Mouse (Mus musculus): ENCODE data around the gene Boc. TPM values are rescaled to one million over a fixed set of nuclear protein-coding genes. Genes with fewer than 3 reads are reported as not detected.
A peak's percentile ranks its signal among the peaks of the same experiment; 100 is the strongest.

Gene Boc
- polyA plus RNA-seq, 2 experiments, result 0.15 to 0.27 TPM

DNA sequence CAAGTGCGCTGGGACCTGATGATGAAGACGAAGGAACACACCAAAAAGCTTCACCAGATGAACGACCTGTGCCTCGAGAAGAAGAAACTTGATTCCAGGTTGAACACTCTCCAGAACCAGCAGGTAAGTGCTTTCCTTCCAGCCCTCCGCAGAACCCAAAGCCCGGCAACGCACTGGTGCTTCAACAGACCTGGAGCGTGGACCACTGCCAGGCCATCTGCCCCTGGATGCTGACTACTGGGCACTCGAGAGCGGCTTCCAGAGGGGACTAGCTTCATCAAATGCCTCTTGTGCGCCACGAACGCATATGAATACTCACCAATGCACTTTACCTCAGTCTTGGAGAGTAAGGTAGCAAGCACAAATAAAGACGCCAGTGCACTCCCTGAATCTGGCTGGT, 78.8 kb downstream of the Boc start:
- no peaks in the 10 kb centered on the region for H3K4me1 ChIP-seq (replicated peaks; ENCODE audit: control insufficient read depth in 2 of 2, insufficient read depth in 2 of 2, low read length in 1 of 2)
- no peaks in the 10 kb centered on the region for H3K36me3 ChIP-seq (replicated peaks; ENCODE audit: control insufficient read depth, insufficient read depth, low read depth)
- no peak overlapping the region for H3K9ac ChIP-seq (replicated peaks)
- H3K9me3 ChIP-seq (ENCODE audit: control insufficient read depth, low read length), result no peaks in the 10 kb centered on the region
- ATAC-seq (ENCODE audit: insufficient read depth), result no peak
- no peak for DNase-seq (ENCODE audit: low read depth in 3 of 3, low spot score in 3 of 3)
- H3K4me3 ChIP-seq (ENCODE audit: insufficient read depth in 1 of 2, low read depth in 2 of 2, low read length in 2 of 2), result no peak overlapping the region
- H3K4me2 ChIP-seq (ENCODE audit: low read depth), result no peak overlapping the region
- 73% methylated on average over 14 of the region's 14 CpGs for WGBS (ENCODE audit: insufficient replicate concordance)
- TF ChIP-seq EP300 (IDR thresholded peaks at IDR 0.05; ENCODE audit: low read depth) (no peak), CTCF (IDR thresholded peaks at IDR 0.05; ENCODE audit: low read depth) (no peak)
- H3K27ac ChIP-seq, result no peak overlapping the region
- H3K27me3 ChIP-seq (ENCODE audit: control insufficient read depth, insufficient read depth, low read length), result no peaks in the 10 kb centered on the region

DNA sequence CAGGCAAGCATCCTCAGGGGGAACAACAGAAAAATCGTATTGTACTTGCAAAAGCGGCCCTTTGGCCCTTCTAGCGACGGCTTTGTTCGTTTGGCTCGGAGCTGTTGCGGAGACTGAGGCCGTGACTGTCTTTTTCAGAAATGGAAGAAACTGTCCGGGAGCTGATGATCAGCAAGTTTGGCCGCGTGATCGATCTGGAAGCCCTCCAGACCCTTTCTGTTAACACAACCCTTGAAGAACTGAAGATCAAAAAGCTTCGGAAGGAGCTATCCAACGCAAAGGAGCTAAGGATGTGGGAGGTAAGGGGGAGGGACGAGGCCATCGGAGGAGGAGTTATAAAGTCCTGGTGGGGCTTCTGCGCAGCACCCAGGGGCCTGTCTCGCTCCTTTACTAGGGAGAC, 79.9 kb downstream of the Boc start:
- H3K4me2 ChIP-seq (ENCODE audit: low read depth), result no peak overlapping the region
- no peak for TF ChIP-seq EP300 (IDR thresholded peaks at IDR 0.05; ENCODE audit: low read depth)
- no peak for TF ChIP-seq CTCF (IDR thresholded peaks at IDR 0.05; ENCODE audit: low read depth)
- no peaks in the 10 kb centered on the region for H3K36me3 ChIP-seq (replicated peaks; ENCODE audit: control insufficient read depth, insufficient read depth, low read depth)
- H3K9me3 ChIP-seq (ENCODE audit: control insufficient read depth, low read length), result no peaks in the 10 kb centered on the region
- H3K27ac ChIP-seq, result no peak overlapping the region
- WGBS (ENCODE audit: insufficient replicate concordance), result 36% methylated on average over 18 of the region's 18 CpGs
- ATAC-seq (ENCODE audit: insufficient read depth), result no peak
- no peak for DNase-seq (ENCODE audit: low read depth in 3 of 3, low spot score in 3 of 3)
- no peak overlapping the region for H3K4me3 ChIP-seq (ENCODE audit: insufficient read depth in 1 of 2, low read depth in 2 of 2, low read length in 2 of 2)
- H3K27me3 ChIP-seq (ENCODE audit: control insufficient read depth, insufficient read depth, low read length), result no peaks in the 10 kb centered on the region
- no peaks in the 10 kb centered on the region for H3K4me1 ChIP-seq (replicated peaks; ENCODE audit: control insufficient read depth in 2 of 2, insufficient read depth in 2 of 2, low read length in 1 of 2)
- no peak overlapping the region for H3K9ac ChIP-seq (replicated peaks)

DNA sequence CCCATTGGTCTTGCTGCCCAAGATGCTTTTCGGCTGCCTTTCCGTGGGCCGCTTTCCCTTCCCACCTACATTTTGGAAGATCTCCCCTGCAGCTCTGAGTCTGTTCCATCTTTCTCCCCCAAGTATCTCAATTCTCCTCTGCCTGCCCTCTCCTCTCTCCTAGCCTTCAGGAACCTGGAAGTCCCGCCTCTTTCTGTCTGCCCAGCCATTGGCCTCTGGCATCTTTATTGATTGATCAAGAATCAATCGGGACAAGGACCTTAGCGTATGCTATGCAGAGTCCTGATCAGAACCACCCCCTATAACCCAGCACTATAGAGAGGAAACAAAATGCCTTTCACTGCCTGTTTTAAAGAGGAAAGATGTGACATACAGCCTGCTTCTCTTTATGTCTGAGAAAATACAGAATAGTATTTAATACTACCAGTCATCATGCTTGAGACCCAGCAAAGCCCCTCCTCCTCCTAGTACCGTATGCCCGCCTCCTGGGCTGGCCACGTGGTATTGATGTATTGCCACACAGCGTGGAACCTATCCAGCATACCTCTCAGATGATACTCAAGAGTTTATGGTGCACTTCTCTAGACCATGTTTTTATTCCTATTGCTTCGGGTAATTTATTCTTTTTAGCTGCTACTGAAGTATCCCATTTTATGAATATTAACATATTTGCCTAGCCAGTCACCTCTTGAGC, 82.9 kb downstream of the Boc start:
- no peak overlapping the region for H3K9ac ChIP-seq (replicated peaks)
- 65% methylated on average over 11 of the region's 11 CpGs for WGBS (ENCODE audit: insufficient replicate concordance)
- no peaks in the 10 kb centered on the region for H3K9me3 ChIP-seq (ENCODE audit: control insufficient read depth, low read length)
- no peak overlapping the region for H3K4me2 ChIP-seq (ENCODE audit: low read depth)
- ATAC-seq (ENCODE audit: insufficient read depth) (no peak), DNase-seq (ENCODE audit: low read depth in 3 of 3, low spot score in 3 of 3) (peak in 2 of 3 experiments; percentile 35 to 44)
- no peaks in the 10 kb centered on the region for H3K4me1 ChIP-seq (replicated peaks; ENCODE audit: control insufficient read depth in 2 of 2, insufficient read depth in 2 of 2, low read length in 1 of 2)
- no peak overlapping the region for H3K4me3 ChIP-seq (ENCODE audit: insufficient read depth in 1 of 2, low read depth in 2 of 2, low read length in 2 of 2)
- TF ChIP-seq EP300 (IDR thresholded peaks at IDR 0.05; ENCODE audit: low read depth) (no peak), CTCF (IDR thresholded peaks at IDR 0.05; ENCODE audit: low read depth) (no peak)
- H3K36me3 ChIP-seq (replicated peaks; ENCODE audit: control insufficient read depth, insufficient read depth, low read depth), result no peaks in the 10 kb centered on the region
- no peak overlapping the region for H3K27ac ChIP-seq
- H3K27me3 ChIP-seq (ENCODE audit: control insufficient read depth, insufficient read depth, low read length), result no peaks in the 10 kb centered on the region

DNA sequence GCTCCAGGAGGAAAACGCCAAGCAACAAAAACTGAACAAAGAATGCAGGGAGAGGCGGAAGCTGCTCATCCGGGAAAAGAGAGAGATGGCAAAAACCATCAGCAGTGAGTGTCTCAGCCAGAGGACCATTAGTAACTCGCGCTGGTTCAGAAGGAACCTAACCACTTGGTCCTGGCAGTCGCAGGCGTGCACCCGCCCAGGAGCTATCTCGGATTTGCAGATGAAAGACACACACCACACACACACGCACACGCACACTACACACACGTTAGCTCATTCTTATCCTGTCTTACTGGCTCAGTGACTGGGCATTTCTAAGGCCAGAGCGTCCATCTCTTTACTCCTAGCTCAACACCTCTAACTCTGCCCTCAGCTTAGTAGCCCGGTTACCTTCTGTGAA, 83.4 kb downstream of the Boc start:
- no peaks in the 10 kb centered on the region for H3K4me1 ChIP-seq (replicated peaks; ENCODE audit: control insufficient read depth in 2 of 2, insufficient read depth in 2 of 2, low read length in 1 of 2)
- 58% methylated on average over 14 of the region's 14 CpGs for WGBS (ENCODE audit: insufficient replicate concordance)
- H3K9ac ChIP-seq (replicated peaks), result no peak overlapping the region
- H3K4me3 ChIP-seq (ENCODE audit: insufficient read depth in 1 of 2, low read depth in 2 of 2, low read length in 2 of 2), result no peak overlapping the region
- no peaks in the 10 kb centered on the region for H3K27me3 ChIP-seq (ENCODE audit: control insufficient read depth, insufficient read depth, low read length)
- no peak for TF ChIP-seq CTCF (IDR thresholded peaks at IDR 0.05; ENCODE audit: low read depth)
- ATAC-seq (ENCODE audit: insufficient read depth) (no peak), DNase-seq (ENCODE audit: low read depth in 3 of 3, low spot score in 3 of 3) (peak in 2 of 3 experiments; percentile 67 to 72)
- no peak overlapping the region for H3K4me2 ChIP-seq (ENCODE audit: low read depth)
- H3K36me3 ChIP-seq (replicated peaks; ENCODE audit: control insufficient read depth, insufficient read depth, low read depth), result no peaks in the 10 kb centered on the region
- H3K9me3 ChIP-seq (ENCODE audit: control insufficient read depth, low read length), result no peaks in the 10 kb centered on the region
- H3K27ac ChIP-seq, result no peak overlapping the region

DNA sequence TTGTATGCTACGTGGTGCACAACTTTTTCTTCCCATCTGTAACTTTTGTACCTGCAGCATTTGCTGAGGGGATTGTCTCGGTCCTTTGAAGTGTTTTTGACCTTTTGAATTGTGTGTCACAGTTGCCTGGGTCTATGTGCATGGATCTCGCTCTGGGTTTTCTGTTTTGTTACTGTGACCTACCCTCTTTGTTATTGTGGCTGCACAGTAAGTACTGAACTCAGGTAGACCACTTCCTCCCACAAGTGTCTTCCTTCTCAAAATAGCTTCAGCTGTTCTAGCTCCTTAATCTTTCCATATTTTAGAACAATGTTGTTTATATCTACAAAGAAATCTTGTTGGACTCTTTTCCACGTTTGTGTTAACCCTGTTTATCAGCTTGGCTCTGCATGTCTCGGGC, 97.8 kb downstream of the Boc start:
- ATAC-seq (ENCODE audit: insufficient read depth) (no peak), DNase-seq (ENCODE audit: low read depth in 3 of 3, low spot score in 3 of 3) (no peak)
- Histone ChIP-seq H3K27me3 (ENCODE audit: control insufficient read depth, insufficient read depth, low read length) (no peaks in the 10 kb centered on the region), H3K36me3 (replicated peaks; ENCODE audit: control insufficient read depth, insufficient read depth, low read depth) (no peaks in the 10 kb centered on the region), H3K9me3 (ENCODE audit: control insufficient read depth, low read length) (no peaks in the 10 kb centered on the region), H3K4me2 (ENCODE audit: low read depth) (no peak overlapping the region), H3K27ac (no peak overlapping the region), H3K4me1 (replicated peaks; ENCODE audit: control insufficient read depth in 2 of 2, insufficient read depth in 2 of 2, low read length in 1 of 2) (no peaks in the 10 kb centered on the region), H3K4me3 (ENCODE audit: insufficient read depth in 1 of 2, low read depth in 2 of 2, low read length in 2 of 2) (no peak overlapping the region), H3K9ac (replicated peaks) (no peak overlapping the region)
- WGBS (ENCODE audit: insufficient replicate concordance), result 41% methylated on average over 5 of the region's 5 CpGs
- TF ChIP-seq CTCF (IDR thresholded peaks at IDR 0.05; ENCODE audit: low read depth), result no peak
